Mouse (Mus musculus): Measurements from ENCODE around the gene Rdh1. TPM values are rescaled to one million over a fixed set of nuclear protein-coding genes. Genes with fewer than 3 reads are reported as not detected.
A peak's percentile ranks its signal among the peaks of the same experiment; 100 is the strongest.

The Rdh1 gene
- polyA plus RNA-seq, 1 experiment from 2014 or later, result 0.22 TPM

- no peak for ATAC-seq (replicated peaks; ENCODE audit: low FRiP score)
- Histone ChIP-seq H3K4me1 (replicated peaks; ENCODE audit: control insufficient read depth, insufficient read depth, low read length) (peaks cover 40% of the 10 kb centered on the region), H3K27ac (ENCODE audit: low read depth, low read length) (peak overlapping the region; percentile 67), H3K36me3 (ENCODE audit: control insufficient read depth, insufficient read depth, low read length) (no peaks in the 10 kb centered on the region), H3K9me3 (ENCODE audit: control insufficient read depth, low read length) (no peaks in the 10 kb centered on the region), H3K27me3 (replicated peaks; ENCODE audit: control insufficient read depth, insufficient read depth, low read length) (0 out of 2 replicates have a peak, but pooled peaks cover 5% of the 10 kb centered on the region), H3K4me3 (ENCODE audit: low read depth, low read length) (no peak overlapping the region), H3K9ac (ENCODE audit: low read depth, low read length) (no peak overlapping the region), H3K4me2 (peak overlapping the region; percentile 26)
- no peak for DNase-seq (ENCODE audit: low spot score)
- WGBS, result 56% methylated on average over 9 of the region's 9 CpGs
Observed at GRCm38 (mm10) chr10:127730933-127731310, 28.6 kb upstream of the Rdh1 start.

DNA sequence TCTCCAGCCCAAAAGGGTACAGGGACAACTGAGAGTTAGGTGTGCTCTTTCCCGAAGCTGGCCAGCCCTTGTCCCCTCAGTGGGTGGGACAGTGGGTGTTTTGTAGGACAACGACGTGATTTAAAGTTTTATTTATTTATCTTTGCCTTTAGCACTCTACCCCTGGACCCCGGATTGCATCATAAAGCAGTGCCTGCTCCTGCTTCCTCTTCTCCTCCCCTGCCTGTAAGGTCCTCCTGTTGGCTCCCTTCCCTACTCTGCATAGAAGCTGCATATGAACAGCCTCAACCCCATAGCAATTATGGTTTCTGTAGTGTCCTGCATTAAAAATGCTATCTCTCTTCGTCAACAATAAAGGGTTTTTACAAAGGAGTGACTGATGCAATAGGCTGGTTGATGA, 28.1 kb upstream of the Rdh1 start:
- no peak overlapping the region for H3K9ac ChIP-seq (ENCODE audit: low read depth, low read length)

DNA sequence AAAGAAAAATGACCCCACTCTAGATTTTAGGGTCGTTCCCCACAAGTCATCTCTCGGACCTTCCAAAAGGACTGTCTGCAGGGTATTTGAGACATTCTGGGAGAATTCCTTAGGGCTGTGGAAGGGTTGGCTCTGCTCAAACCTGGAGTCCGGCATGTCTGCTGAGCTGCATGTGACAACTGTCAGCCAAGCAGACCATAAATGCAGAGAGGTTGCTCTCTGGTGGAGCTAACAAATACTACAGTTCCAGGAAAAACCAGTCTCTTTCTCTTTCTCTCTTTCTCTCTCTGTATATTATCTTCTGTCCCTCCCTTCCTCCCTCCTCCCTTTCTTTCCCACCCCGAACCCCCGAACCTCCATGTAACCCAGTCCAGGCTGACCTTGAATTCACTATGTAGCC, 25.1 kb upstream of the Rdh1 start:
- Histone ChIP-seq H3K36me3 (ENCODE audit: control insufficient read depth, insufficient read depth, low read length) (no peaks in the 10 kb centered on the region), H3K4me3 (ENCODE audit: low read depth, low read length) (no peak overlapping the region), H3K9me3 (ENCODE audit: control insufficient read depth, low read length) (no peaks in the 10 kb centered on the region), H3K4me1 (replicated peaks; ENCODE audit: control insufficient read depth, insufficient read depth, low read length) (peaks cover 56% of the 10 kb centered on the region), H3K9ac (ENCODE audit: low read depth, low read length) (no peak overlapping the region), H3K4me2 (no peak overlapping the region), H3K27ac (ENCODE audit: low read depth, low read length) (no peak overlapping the region), H3K27me3 (replicated peaks; ENCODE audit: control insufficient read depth, insufficient read depth, low read length) (no peaks in the 10 kb centered on the region)
- WGBS, result 47% methylated on average over 5 of the region's 5 CpGs
- ATAC-seq (replicated peaks; ENCODE audit: low FRiP score) (no peak), DNase-seq (ENCODE audit: low spot score) (no peak)

More for the DNA sequence above, 28.1 kb upstream of the Rdh1 start:
- Histone ChIP-seq H3K27me3 (replicated peaks; ENCODE audit: control insufficient read depth, insufficient read depth, low read length) (0 out of 2 replicates have a peak, but pooled peaks cover 5% of the 10 kb centered on the region), H3K4me3 (ENCODE audit: low read depth, low read length) (no peak overlapping the region), H3K36me3 (ENCODE audit: control insufficient read depth, insufficient read depth, low read length) (no peaks in the 10 kb centered on the region), H3K27ac (ENCODE audit: low read depth, low read length) (peak overlapping the region; percentile 67), H3K4me2 (peak overlapping the region; percentile 26), H3K9me3 (ENCODE audit: control insufficient read depth, low read length) (no peaks in the 10 kb centered on the region), H3K4me1 (replicated peaks; ENCODE audit: control insufficient read depth, insufficient read depth, low read length) (peaks cover 45% of the 10 kb centered on the region)
- ATAC-seq (replicated peaks; ENCODE audit: low FRiP score) (no peak), DNase-seq (ENCODE audit: low spot score) (no peak)
- 35% methylated on average over 5 of the region's 5 CpGs for WGBS

- no peak overlapping the region for H3K4me3 ChIP-seq (ENCODE audit: low read depth, low read length)
- H3K9me3 ChIP-seq (ENCODE audit: control insufficient read depth, low read length), result no peaks in the 10 kb centered on the region
- WGBS, result 65% methylated on average over 2 of the region's 2 CpGs
- H3K4me1 ChIP-seq (replicated peaks; ENCODE audit: control insufficient read depth, insufficient read depth, low read length), result peaks cover 47% of the 10 kb centered on the region
- DNase-seq (ENCODE audit: low spot score), result no peak
- no peak overlapping the region; the same call in 1 of the 2 replicates for H3K27ac ChIP-seq (ENCODE audit: low read depth, low read length)
- no peak overlapping the region for H3K9ac ChIP-seq (ENCODE audit: low read depth, low read length)
- no peak for ATAC-seq (replicated peaks; ENCODE audit: low FRiP score)
- H3K4me2 ChIP-seq, result no peak overlapping the region
- no peaks in the 10 kb centered on the region for H3K27me3 ChIP-seq (replicated peaks; ENCODE audit: control insufficient read depth, insufficient read depth, low read length)
- no peaks in the 10 kb centered on the region for H3K36me3 ChIP-seq (ENCODE audit: control insufficient read depth, insufficient read depth, low read length)
Observed at GRCm38 (mm10) chr10:127736266-127736665, 23.3 kb upstream of the Rdh1 start.

DNA sequence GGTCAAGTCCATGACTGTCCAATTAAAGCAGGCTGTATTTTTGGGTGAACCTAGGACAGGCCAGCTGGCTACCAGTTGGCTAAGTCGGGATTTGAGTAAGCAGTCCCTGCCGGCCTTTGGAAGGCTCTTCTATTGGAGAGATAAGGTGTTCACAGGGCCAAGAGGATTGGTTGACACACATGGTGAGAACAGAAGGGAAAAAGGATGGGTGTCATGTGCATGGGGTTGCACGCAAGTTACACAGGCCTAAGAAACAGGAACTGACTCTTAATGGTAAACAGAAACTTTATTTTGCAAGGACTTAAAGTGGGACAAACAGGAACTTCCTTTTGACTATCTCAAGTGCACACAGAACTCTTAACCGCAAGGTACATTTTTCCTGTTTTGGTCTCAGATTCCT, 22.6 kb upstream of the Rdh1 start:
- H3K27me3 ChIP-seq (replicated peaks; ENCODE audit: control insufficient read depth, insufficient read depth, low read length), result no peaks in the 10 kb centered on the region
- no peak overlapping the region for H3K9ac ChIP-seq (ENCODE audit: low read depth, low read length)
- ATAC-seq (replicated peaks; ENCODE audit: low FRiP score) (no peak), DNase-seq (ENCODE audit: low spot score) (no peak)
- H3K4me3 ChIP-seq (ENCODE audit: low read depth, low read length), result no peak overlapping the region
- H3K4me2 ChIP-seq, result no peak overlapping the region
- WGBS, result 43% methylated on average over 4 of the region's 4 CpGs
- no peaks in the 10 kb centered on the region for H3K9me3 ChIP-seq (ENCODE audit: control insufficient read depth, low read length)
- peaks cover 4% of the 10 kb centered on the region; the same call in 1 of the 2 replicates for H3K36me3 ChIP-seq (ENCODE audit: control insufficient read depth, insufficient read depth, low read length)
- H3K27ac ChIP-seq (ENCODE audit: low read depth, low read length), result no peak overlapping the region
- H3K4me1 ChIP-seq (replicated peaks; ENCODE audit: control insufficient read depth, insufficient read depth, low read length), result peaks cover 41% of the 10 kb centered on the region

DNA sequence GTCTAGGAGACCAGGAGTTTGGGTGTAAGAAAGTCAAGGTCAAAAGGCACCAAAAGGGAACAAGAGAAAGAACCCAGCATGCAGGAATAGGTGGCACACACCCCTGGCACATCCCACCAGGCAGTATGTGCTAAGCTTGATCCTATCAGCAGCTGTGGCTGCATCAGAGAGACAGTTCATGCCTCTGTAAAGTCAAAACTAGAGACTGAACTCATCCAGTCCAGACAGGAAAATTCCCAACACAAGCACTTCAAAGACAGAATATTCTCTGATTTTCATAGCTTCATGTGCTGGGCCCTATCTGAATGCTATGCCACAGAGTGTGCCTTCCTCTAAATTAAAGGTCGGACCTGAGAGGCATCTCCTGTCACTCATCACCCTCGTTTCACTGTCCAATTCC, 22.0 kb upstream of the Rdh1 start:
- H3K27me3 ChIP-seq (replicated peaks; ENCODE audit: control insufficient read depth, insufficient read depth, low read length), result no peaks in the 10 kb centered on the region
- DNase-seq (ENCODE audit: low spot score), result no peak
- H3K9ac ChIP-seq (ENCODE audit: low read depth, low read length), result no peak overlapping the region
- H3K27ac ChIP-seq (ENCODE audit: low read depth, low read length), result no peak overlapping the region
- WGBS, result 21% methylated on average over 2 of the region's 2 CpGs
- H3K9me3 ChIP-seq (ENCODE audit: control insufficient read depth, low read length), result no peaks in the 10 kb centered on the region
- H3K36me3 ChIP-seq (ENCODE audit: control insufficient read depth, insufficient read depth, low read length), result peaks cover 10% of the 10 kb centered on the region
- H3K4me2 ChIP-seq, result no peak overlapping the region
- no peak for ATAC-seq (replicated peaks; ENCODE audit: low FRiP score)
- H3K4me3 ChIP-seq (ENCODE audit: low read depth, low read length), result no peak overlapping the region
- peaks cover 41% of the 10 kb centered on the region for H3K4me1 ChIP-seq (replicated peaks; ENCODE audit: control insufficient read depth, insufficient read depth, low read length)

- H3K4me1 ChIP-seq (replicated peaks; ENCODE audit: control insufficient read depth, insufficient read depth, low read length), result peaks cover 41% of the 10 kb centered on the region
- peak overlapping the region; percentile 41 for H3K9ac ChIP-seq (ENCODE audit: low read depth, low read length)
- ATAC-seq (replicated peaks; ENCODE audit: low FRiP score) (peak; percentile 44), DNase-seq (ENCODE audit: low spot score) (no peak)
- H3K4me2 ChIP-seq, result peak overlapping the region; percentile 88
- H3K27me3 ChIP-seq (replicated peaks; ENCODE audit: control insufficient read depth, insufficient read depth, low read length), result no peaks in the 10 kb centered on the region
- H3K9me3 ChIP-seq (ENCODE audit: control insufficient read depth, low read length), result no peaks in the 10 kb centered on the region
- peak overlapping the region; percentile 96 for H3K4me3 ChIP-seq (ENCODE audit: low read depth, low read length)
- H3K36me3 ChIP-seq (ENCODE audit: control insufficient read depth, insufficient read depth, low read length), result peaks cover 18% of the 10 kb centered on the region
- WGBS, result 32% methylated on average over 13 of the region's 13 CpGs
- H3K27ac ChIP-seq (ENCODE audit: low read depth, low read length), result peak overlapping the region; percentile 79
Observed at GRCm38 (mm10) chr10:127738151-127738882, 21.2 kb upstream of the Rdh1 start.

DNA sequence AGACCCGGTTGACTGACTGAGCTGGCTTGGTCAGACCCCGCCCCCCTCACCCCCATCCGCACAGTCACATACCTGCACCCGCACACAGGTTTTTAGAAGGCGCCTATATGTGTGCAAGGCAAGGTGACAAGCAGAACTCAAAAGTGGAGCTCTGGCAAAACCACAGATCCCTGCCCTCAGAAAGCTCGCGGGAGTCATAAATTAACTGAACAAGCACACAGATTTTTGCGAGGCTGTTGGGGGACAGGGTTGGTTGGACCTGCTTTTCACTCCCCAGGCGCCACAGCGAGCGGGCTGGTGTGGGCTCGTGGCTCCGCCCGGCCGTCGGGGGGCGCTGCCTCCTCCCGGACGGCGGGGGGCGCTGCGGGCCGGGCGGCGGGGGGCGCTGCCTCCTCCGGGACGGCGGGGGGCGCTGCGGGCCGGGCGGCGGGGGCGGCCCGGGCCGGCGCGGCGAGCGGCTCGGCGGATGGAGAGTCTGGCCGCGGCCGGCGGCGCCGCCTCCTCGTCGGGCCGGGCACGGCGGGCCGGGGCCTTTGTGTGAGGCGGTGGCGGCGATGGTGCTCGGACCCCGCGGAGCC, 20.3 kb upstream of the Rdh1 start, which contains the start of gene Zbtb39:
Gene Zbtb39, plus strand, starts transcription at position 456 of the 578 bp plus-strand sequence.
- ATAC-seq (replicated peaks; ENCODE audit: low FRiP score) (peak; percentile 77), DNase-seq (ENCODE audit: low spot score) (peak; percentile 82)
- no peaks in the 10 kb centered on the region for H3K9me3 ChIP-seq (ENCODE audit: control insufficient read depth, low read length)
- H3K4me3 ChIP-seq (ENCODE audit: low read depth, low read length), result peak within 1 kb of the TSS; percentile 96
- peak within 1 kb of the TSS; percentile 79 for H3K27ac ChIP-seq (ENCODE audit: low read depth, low read length)
- H3K9ac ChIP-seq (ENCODE audit: low read depth, low read length), result peak within 1 kb of the TSS; percentile 95
- H3K4me2 ChIP-seq, result peak within 1 kb of the TSS; percentile 88
- H3K4me1 ChIP-seq (replicated peaks; ENCODE audit: control insufficient read depth, insufficient read depth, low read length), result peaks cover 35% of the 10 kb centered on the region
- H3K36me3 ChIP-seq (ENCODE audit: control insufficient read depth, insufficient read depth, low read length), result peaks cover 26% of the 10 kb centered on the region
- under 1% methylated on average over 56 of the region's 61 CpGs for WGBS
- H3K27me3 ChIP-seq (replicated peaks; ENCODE audit: control insufficient read depth, insufficient read depth, low read length), result no peaks in the 10 kb centered on the region
